Mouse (Mus musculus) thymus, postnatal 0 days (tissue): ENCODE data around the gene Gmeb2. TPM values are rescaled to one million over a fixed set of nuclear protein-coding genes. Genes with fewer than 3 reads are reported as not detected.

ENCODE experiments used
- DNase-seq: peaks from one replicate; pipeline ENCODE4 v3.0.0-alpha.2; 2015; ENCODE audit warnings: low spot score
- polyA plus RNA-seq: library from polyadenylated mRNA; unstranded; fragments of >200 nt; fragmentation: Nextera tagmentation; extraction: Ambion mirVana; gene quantifications from 2 replicates; pipeline ENCODE4 v1.2.1, GENCODE M21; 2015

Gmeb2 gene
- polyA plus RNA-seq, 1 experiment from 2014 or later: 14.1 TPM

GRCm38 (mm10) chr2:181231171-181231570 lies 56.7 kb downstream of the Gmeb2 start:
- DNase-seq: no peak

- DNase-seq: no peak
These were observed 59.5 kb downstream of the Gmeb2 start for GRCm38 (mm10) chr2:181228335-181228734.

GRCm38 (mm10) chr2:181227122-181227521 lies 60.7 kb downstream of the Gmeb2 start:
- no peak for DNase-seq

DNA sequence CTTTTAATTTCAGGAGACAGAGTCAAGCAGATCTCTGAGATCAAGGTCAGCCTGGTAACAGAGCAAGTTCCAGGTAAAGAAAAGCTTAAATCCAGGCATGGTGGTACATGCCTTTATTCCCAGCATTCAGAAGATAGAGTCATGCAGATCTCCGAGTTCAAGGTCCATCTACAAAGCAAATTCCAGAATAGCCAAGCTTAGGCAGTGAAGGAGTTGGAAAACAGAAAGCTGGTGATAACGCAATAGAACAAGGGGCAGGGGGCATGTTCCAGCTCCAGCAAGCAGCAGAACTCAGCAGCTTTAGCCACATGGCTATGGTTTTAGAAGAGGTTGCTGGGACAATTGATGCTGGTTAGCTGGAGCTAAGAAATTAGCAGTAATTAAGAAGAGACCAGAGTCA lies 62.8 kb downstream of the Gmeb2 start:
- no peak for DNase-seq

DNA sequence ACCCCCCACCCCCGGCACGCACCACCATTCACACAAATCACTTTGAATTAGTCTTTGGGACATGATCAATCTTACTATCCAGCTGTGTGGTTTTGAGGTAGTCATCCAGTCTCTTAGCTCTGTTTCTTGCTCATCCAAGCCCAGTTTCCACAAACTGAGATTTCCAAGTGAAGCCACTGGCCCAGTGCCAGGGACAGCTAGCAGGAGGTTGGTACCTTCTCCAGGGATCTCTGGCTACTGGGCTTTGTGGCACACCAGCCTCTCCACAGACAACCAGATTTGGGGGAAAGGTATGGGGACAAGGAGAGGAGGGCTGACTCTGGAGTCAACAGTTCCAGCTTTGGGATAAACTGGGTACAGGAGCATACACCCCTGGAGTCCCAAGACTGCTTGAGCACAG lies 67.5 kb downstream of the Gmeb2 start:
- peak; percentile 5 for DNase-seq

DNA sequence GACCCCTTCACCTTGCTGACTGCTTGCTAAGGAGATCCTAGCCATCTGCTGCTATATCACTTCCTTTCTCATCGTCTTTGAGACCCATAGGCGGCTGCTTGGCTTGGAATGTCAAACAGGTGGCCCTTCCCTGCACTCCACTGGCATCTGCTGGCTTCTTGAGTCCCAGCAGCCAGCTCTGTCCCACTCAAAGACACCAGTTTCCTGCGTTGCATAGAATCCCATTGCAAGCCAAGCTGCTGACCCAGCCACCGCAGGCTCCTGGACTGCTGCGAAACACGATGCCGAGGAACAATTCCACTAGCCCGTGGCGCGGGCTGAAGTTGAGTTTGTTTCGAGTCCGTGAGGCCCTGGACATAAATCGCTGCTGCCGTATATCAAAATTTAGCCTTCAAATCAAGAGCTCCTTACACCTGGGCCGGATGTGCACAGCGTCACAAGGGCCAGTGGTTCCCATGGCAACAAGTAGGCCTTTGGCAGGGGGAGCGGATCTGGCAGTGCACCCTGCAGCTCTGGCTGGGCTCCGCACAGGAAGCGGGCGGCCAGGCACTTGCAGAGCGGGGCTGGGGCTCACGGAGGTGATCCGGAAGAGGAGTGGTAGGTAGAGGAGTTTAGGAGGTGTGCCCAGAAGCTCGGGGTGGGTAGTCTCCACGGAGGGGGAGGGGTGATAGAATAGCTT lies 68.2 kb downstream of the Gmeb2 start, which contains the start of gene Fndc11:
Gene Fndc11 (plus strand): TSS at position 476 of the 679 bp plus-strand sequence.
- peak; percentile 96 for DNase-seq

- DNase-seq: peak; percentile 12
These were observed 68.9 kb downstream of the Gmeb2 start for GRCm38 (mm10) chr2:181218881-181219485.

DNA sequence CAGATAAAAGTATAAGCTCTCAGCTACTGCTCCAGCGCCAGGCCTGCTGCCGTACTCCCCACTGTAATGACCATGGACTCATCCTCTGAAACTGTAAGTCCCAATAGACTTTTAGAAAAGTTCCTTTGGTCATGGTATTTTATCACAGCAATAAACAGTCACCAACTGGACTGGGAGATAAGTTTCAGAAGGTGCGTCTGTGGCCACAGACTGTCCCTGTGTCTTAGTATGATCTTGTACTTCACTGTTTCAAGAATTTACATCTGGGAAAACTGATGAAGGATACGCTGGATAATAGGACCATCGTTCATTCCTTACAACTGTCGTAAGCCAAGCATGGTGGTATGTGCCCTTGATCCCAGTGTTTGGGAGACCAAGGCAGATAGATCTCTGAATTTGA lies 71.8 kb downstream of the Gmeb2 start:
- no peak for DNase-seq

DNA sequence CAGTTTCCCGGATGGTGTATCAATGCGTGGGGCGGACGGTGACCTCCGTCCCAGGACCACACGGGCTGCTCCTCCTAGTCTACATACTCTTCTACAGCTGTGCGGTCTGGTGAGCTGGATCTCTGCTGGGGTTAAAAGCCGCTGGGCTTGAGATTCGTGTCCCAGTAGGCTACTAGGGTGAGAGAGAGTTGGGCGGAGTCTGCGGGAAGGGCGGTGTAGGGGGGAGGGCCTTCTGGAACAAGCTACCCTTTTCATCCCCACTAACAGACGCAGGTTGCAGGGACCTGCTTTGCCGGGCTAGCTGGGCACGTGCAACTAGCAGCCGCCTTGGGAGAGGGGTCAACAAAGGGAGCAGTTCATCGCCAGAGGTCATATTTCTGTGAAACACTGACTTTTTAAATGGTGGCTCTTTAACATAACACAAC lies 74.8 kb downstream of the Gmeb2 start, which contains the start of gene Srms:
Gene Srms (minus strand): TSS at position 165 of the 425 bp plus-strand sequence.
- DNase-seq: peak; percentile 28

GRCm38 (mm10) chr2:181212389-181213020 lies 75.3 kb downstream of the Gmeb2 start:
- peak; percentile 23 for DNase-seq

GRCm38 (mm10) chr2:181206118-181206517 lies 81.7 kb downstream of the Gmeb2 start:
- DNase-seq: no peak

DNA sequence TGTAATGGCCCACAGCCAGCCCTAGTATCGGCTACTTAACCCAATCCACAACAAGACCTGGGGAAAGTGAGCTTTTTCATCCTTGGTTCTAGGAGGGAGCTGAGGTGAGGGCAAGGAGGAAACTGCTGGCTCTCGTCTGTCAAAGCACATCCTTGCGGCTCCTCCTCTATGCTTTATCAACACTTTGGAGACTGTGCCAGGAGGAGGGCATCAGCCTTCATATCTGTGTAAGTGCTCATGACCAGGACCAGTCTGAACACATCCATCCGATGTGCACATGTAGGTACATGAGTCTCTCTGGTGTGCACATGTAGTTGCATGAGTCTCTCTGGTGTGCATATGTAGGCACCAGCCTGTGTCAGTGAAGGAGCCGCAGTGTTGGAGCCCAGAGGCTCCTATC lies 82.2 kb downstream of the Gmeb2 start:
- DNase-seq: no peak

- DNase-seq: no peak
These were observed 84.9 kb downstream of the Gmeb2 start for GRCm38 (mm10) chr2:181202886-181203285.

DNA sequence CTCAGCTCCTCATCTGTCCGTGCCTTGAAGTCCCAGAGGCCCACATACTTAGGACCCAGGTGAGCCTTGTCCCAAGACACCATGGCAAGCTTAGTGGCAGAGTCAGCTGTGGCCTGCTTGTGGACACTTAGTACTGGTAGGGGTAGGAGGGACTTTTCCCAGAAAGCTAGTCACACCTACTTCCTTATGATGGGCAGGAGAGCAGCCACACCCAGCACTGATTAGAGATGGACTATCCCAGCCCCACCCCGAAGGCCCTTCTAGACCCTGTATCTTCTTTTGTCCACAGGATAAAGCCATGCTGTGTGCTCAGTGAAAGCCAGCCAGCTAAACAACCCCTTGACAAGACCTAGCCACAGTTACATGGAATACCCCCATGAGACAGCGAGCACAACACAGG lies 85.4 kb downstream of the Gmeb2 start, which contains the start of gene Ptk6:
Gene Ptk6 (minus strand): TSS at position 368 of the 400 bp plus-strand sequence.
- DNase-seq: no peak

DNA sequence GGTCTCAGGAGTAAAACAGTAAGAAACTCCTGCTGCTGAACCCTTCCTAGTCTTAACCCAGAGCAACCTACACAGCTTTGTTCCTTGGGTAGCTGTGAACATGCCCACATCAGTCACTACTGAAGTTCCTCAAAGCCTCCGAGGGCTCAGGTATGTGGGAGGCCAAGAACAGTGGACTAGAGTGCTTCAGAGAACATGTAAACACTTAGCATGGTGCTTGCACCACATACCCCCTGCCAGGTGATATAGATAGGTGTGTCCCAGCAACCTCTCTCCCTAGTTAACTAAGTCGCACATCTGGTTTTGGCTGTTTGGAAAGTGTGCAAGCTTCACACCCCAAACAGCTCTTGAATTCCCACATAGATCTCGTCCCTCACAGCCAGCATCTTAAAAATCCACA lies 86.2 kb downstream of the Gmeb2 start:
- no peak for DNase-seq

Other genes starting within 250 kb of the Gmeb2 start
- 0.14 and 0.38 TPM in 2 replicates for gene Chrna4, start 244.5 kb downstream of the Gmeb2 start, polyA plus RNA-seq
- 0.07 and 0.10 TPM in 2 replicates for gene Kcnq2, start 152.7 kb downstream of the Gmeb2 start, polyA plus RNA-seq
- gene Eef1a2, start 131.0 kb downstream of the Gmeb2 start, polyA plus RNA-seq: not detected in 2 replicates
- 270 and 288 TPM in 2 replicates for gene Ppdpf, start 100.8 kb downstream of the Gmeb2 start, polyA plus RNA-seq
- 0.03 and 0.05 TPM in 2 replicates for gene Ptk6, start 85.2 kb downstream of the Gmeb2 start, polyA plus RNA-seq
- 0.24 and 0.30 TPM in 2 replicates for gene Srms, start 74.8 kb downstream of the Gmeb2 start, polyA plus RNA-seq
- 0.39 and 0.54 TPM in 2 replicates for gene Fndc11, start 68.0 kb downstream of the Gmeb2 start, polyA plus RNA-seq
- 5.0 TPM in 2 replicates for gene Helz2, start 46.0 kb downstream of the Gmeb2 start, polyA plus RNA-seq
- 0.22 and 0.27 TPM in 2 replicates for gene Stmn3, start 26.5 kb upstream of the Gmeb2 start, polyA plus RNA-seq
- gene Rtel1, start 31.7 kb upstream of the Gmeb2 start, polyA plus RNA-seq: 31.9 and 37.6 TPM in 2 replicates
- 36.4 and 37.6 TPM in 2 replicates for gene Zgpat, start 76.9 kb upstream of the Gmeb2 start, polyA plus RNA-seq
- 55.8 and 68.0 TPM in 2 replicates for gene Arfrp1, start 77.4 kb upstream of the Gmeb2 start, polyA plus RNA-seq
- gene Lime1, start 92.0 kb upstream of the Gmeb2 start, polyA plus RNA-seq: 35.7 and 40.7 TPM in 2 replicates
- 2.4 and 2.8 TPM in 2 replicates for gene Zbtb46, start 171.4 kb upstream of the Gmeb2 start, polyA plus RNA-seq
- gene Abhd16b, start 205.2 kb upstream of the Gmeb2 start, polyA plus RNA-seq: 0.14 TPM in 1 of 2 replicates, not detected in the other
- 118 and 124 TPM in 2 replicates for gene Tpd52l2, start 209.1 kb upstream of the Gmeb2 start, polyA plus RNA-seq
- 76.1 and 86.7 TPM in 2 replicates for gene Dnajc5, start 232.4 kb upstream of the Gmeb2 start, polyA plus RNA-seq